Mouse (Mus musculus): ENCODE data around the gene Vps45.

GRCm38 (mm10) chr3:96021421-96022128 is 36.7 kb downstream of the Vps45 start:
- TF ChIP-seq CTCF (IDR thresholded peaks at IDR 0.05; ENCODE audit: low read depth), result no peak
- no peak for TF ChIP-seq EP300 (IDR thresholded peaks at IDR 0.05; ENCODE audit: low read depth)
